Mouse (Mus musculus): ENCODE measurements around the gene Lrp1. TPM values are rescaled to one million over a fixed set of nuclear protein-coding genes. Genes with fewer than 3 reads are reported as not detected.

Lrp1 gene
- polyA plus RNA-seq, 1 experiment from 2014 or later, result 117 TPM

DNA sequence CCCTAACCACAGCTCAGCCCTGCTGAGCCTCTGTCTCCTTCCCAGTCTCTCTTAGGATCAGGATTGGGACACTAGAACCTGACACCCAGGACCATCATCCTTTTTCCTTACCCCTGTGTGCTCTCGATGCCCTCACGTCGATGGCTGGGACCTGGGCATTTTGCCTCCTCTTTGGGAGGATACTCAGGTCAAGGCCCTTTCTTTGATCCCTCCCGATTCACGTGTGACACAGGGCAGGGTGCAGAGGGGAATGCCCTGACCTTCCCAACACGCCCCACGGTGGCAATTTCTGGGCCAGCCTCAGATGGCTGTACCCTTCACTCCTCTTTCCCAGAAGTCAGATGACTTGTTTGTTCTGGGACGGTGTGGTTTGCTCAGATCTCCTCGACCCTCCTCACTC, 43.8 kb downstream of the Lrp1 start:
- H3K4me1 ChIP-seq, result no peaks in the 10 kb centered on the region
- no peak overlapping the region for H3K4me2 ChIP-seq
- peaks cover 82% of the 10 kb centered on the region for H3K36me3 ChIP-seq (replicated peaks)
- H3K4me3 ChIP-seq, result no peak overlapping the region
- no peak for ATAC-seq (replicated peaks)
- H3K27ac ChIP-seq, result no peak overlapping the region
- H3K27me3 ChIP-seq (replicated peaks), result no peaks in the 10 kb centered on the region
- WGBS, result 91% methylated on average over 9 of the region's 9 CpGs
- no peaks in the 10 kb centered on the region for H3K9me3 ChIP-seq
- no peak overlapping the region for H3K9ac ChIP-seq

DNA sequence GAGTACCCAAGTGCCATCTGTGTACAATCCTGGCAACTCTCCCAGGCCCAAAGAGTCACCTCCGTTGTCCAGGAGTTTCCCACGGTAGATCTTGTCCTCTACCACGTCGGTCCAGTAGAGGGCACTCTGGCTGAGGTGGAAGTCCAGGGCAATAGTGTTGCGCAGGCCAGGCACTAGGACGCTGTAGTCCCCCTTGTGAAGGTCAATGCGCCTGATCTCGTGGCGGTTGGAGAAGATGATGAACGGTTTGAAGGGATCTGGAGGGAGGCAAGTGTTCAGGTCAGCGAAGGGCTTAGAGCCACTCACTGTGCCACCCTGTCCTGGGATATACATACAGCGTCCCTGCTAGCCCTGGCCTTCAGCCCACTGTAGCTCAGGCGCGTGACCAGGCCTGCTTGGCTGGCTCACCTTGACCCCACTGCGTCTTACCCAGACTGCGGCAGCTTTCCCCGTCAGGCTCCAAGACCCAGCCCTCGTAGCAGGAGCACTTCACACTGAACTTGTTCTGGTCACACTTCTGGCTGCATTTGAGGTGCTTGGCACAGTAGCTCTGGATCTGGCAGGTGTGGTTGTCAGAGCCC, 44.5 kb downstream of the Lrp1 start:
- Histone ChIP-seq H3K4me1 (no peaks in the 10 kb centered on the region), H3K27ac (no peak overlapping the region), H3K27me3 (replicated peaks) (no peaks in the 10 kb centered on the region), H3K9ac (no peak overlapping the region), H3K36me3 (replicated peaks) (peaks cover 82% of the 10 kb centered on the region), H3K9me3 (no peaks in the 10 kb centered on the region), H3K4me3 (no peak overlapping the region), H3K4me2 (no peak overlapping the region)
- no peak for ATAC-seq (replicated peaks)
- 69% methylated on average over 18 of the region's 18 CpGs for WGBS

DNA sequence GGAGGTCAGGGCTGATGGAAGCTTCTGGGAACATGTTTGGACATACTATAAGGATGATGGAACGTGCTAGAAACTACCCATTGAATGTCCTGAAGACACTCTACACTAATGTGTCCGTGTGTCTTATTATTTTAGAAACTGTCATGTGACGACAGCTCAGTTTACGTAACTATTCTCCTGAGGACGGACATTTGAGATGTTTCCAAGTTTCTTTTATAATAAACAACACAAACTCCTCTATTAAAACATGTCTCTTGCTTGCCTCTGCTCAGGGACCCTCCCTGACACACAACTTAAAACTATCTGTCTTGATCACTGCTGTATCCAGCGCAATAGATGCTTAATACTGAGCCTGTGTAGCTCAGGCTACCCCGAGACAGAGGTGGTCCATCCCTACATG, 45.2 kb downstream of the Lrp1 start:
- WGBS, result 92% methylated on average over 7 of the region's 7 CpGs

DNA sequence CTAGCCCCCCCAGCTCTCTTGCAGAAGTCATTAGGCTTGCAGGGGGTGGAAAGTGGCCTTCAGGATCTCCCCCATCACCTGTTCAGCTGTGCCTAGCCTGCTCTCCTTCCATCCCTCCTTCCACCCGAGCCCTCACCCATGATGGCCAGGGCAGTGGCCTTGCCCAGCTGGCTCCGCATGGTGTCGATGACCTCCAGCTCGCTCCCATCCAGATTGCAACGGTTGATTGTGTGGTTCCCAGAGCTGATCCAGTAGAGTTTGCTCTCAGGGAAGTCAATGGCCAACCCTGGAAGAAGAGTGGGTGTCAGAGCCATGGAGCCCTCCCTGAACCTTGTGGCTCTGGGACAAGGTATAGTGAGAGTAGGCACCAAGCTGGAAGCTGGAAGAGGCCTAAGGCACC, 48.7 kb downstream of the Lrp1 start:
- H3K27me3 ChIP-seq (replicated peaks), result no peaks in the 10 kb centered on the region
- WGBS, result 96% methylated on average over 5 of the region's 5 CpGs
- no peak overlapping the region for H3K27ac ChIP-seq
- H3K9ac ChIP-seq, result no peak overlapping the region
- ATAC-seq (replicated peaks), result no peak
- H3K4me1 ChIP-seq, result no peaks in the 10 kb centered on the region
- H3K4me2 ChIP-seq, result no peak overlapping the region
- H3K36me3 ChIP-seq (replicated peaks), result peaks cover 73% of the 10 kb centered on the region
- no peaks in the 10 kb centered on the region for H3K9me3 ChIP-seq
- H3K4me3 ChIP-seq, result no peak overlapping the region

More for the DNA sequence above, 45.2 kb downstream of the Lrp1 start:
- no peak overlapping the region for H3K4me3 ChIP-seq
- peaks cover 83% of the 10 kb centered on the region for H3K36me3 ChIP-seq (replicated peaks)
- H3K4me2 ChIP-seq, result no peak overlapping the region
- no peaks in the 10 kb centered on the region for H3K27me3 ChIP-seq (replicated peaks)
- no peak overlapping the region for H3K27ac ChIP-seq
- no peaks in the 10 kb centered on the region for H3K9me3 ChIP-seq
- no peaks in the 10 kb centered on the region for H3K4me1 ChIP-seq
- ATAC-seq (replicated peaks), result no peak
- H3K9ac ChIP-seq, result no peak overlapping the region

DNA sequence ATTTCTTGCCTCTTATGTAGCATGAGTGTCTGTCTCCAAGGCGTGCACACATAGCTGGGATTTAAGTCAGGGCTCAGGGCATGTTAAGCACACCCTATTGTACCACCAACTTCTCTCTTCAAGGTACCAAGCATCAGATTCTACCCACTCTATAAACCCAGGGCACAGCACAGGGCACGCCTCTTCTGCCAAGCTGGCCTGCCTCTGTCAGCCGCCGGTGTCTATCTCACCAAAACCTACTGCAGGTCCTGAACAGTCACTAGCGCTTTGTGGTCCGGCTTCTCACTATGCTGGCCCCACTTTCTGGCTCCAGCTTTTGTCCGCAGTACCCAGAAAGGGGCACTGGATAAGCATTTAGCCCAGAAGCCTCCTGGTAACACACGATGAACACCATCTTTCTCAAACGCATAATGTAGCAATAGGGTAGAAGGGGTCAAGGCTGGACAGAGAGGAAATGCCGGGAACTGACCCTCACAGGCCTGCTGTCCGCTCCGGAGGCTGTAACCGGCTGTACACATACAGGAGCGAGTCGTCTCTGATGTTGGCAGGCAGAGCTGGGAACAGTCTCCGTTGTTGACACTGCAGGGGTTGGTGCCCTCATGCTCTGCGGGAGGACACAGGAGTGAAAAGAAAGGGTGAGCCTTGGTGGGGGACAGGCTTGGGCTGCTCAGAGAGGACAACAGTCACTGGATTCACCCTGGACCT, 49.9 kb downstream of the Lrp1 start:
- H3K36me3 ChIP-seq (replicated peaks), result peaks cover 75% of the 10 kb centered on the region
- H3K9ac ChIP-seq, result no peak overlapping the region
- no peak overlapping the region for H3K4me2 ChIP-seq
- 91% methylated on average over 17 of the region's 17 CpGs for WGBS
- H3K27ac ChIP-seq, result no peak overlapping the region
- no peaks in the 10 kb centered on the region for H3K27me3 ChIP-seq (replicated peaks)
- no peak overlapping the region for H3K4me3 ChIP-seq
- H3K4me1 ChIP-seq, result no peaks in the 10 kb centered on the region
- no peaks in the 10 kb centered on the region for H3K9me3 ChIP-seq
- no peak for ATAC-seq (replicated peaks)

DNA sequence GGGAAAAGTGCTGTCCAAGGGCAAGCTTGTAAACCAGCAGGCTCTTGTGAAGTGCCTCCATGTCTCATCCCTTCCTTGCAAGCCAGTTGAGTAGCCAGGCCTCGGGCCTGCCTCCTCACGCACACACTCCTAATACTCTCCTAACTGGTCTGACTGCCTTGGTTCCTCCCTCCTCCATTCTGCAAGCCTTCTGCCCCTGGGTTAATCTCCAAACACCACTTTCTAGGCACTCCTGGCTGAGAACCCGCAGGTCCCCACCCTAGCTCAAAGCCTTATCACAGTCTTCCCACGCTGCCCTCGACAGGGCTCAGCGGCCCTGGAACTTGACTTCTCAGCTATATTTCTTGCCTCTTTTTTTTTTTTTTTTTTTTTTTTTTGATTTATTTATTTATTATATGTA, 50.6 kb downstream of the Lrp1 start:
- no peak overlapping the region for H3K9ac ChIP-seq
- no peak for ATAC-seq (replicated peaks)
- no peaks in the 10 kb centered on the region for H3K4me1 ChIP-seq
- peaks cover 70% of the 10 kb centered on the region for H3K36me3 ChIP-seq (replicated peaks)
- no peaks in the 10 kb centered on the region for H3K27me3 ChIP-seq (replicated peaks)
- no peaks in the 10 kb centered on the region for H3K9me3 ChIP-seq
- no peak overlapping the region for H3K4me2 ChIP-seq
- H3K4me3 ChIP-seq, result no peak overlapping the region
- 91% methylated on average over 6 of the region's 6 CpGs for WGBS
- no peak overlapping the region for H3K27ac ChIP-seq

DNA sequence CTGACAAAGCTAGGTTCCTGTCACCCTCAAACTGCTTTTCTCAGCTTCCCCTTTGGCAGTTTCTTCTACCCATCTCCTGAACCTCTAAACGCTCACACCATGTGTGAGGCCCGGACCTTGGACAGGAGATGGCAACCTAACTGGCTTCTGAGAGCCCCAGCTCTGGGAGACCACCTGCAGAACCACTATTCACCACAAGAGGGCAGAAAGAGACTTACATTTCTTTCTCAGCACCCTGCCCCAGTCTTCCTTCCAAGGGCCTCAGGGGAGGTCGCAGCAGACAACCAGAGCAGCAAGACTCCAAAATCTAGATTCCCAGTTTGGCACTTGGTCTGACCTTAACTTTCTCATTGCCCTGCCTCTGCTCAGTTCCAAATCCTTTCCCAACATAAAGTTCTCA, 51.5 kb downstream of the Lrp1 start:
- no peak overlapping the region for H3K4me3 ChIP-seq
- no peak overlapping the region for H3K27ac ChIP-seq
- H3K9ac ChIP-seq, result no peak overlapping the region
- no peak for ATAC-seq (replicated peaks)
- H3K27me3 ChIP-seq (replicated peaks), result no peaks in the 10 kb centered on the region
- peaks cover 64% of the 10 kb centered on the region for H3K36me3 ChIP-seq (replicated peaks)
- 35% methylated on average over 3 of the region's 3 CpGs for WGBS
- H3K4me1 ChIP-seq, result no peaks in the 10 kb centered on the region
- H3K4me2 ChIP-seq, result no peak overlapping the region
- H3K9me3 ChIP-seq, result no peaks in the 10 kb centered on the region

DNA sequence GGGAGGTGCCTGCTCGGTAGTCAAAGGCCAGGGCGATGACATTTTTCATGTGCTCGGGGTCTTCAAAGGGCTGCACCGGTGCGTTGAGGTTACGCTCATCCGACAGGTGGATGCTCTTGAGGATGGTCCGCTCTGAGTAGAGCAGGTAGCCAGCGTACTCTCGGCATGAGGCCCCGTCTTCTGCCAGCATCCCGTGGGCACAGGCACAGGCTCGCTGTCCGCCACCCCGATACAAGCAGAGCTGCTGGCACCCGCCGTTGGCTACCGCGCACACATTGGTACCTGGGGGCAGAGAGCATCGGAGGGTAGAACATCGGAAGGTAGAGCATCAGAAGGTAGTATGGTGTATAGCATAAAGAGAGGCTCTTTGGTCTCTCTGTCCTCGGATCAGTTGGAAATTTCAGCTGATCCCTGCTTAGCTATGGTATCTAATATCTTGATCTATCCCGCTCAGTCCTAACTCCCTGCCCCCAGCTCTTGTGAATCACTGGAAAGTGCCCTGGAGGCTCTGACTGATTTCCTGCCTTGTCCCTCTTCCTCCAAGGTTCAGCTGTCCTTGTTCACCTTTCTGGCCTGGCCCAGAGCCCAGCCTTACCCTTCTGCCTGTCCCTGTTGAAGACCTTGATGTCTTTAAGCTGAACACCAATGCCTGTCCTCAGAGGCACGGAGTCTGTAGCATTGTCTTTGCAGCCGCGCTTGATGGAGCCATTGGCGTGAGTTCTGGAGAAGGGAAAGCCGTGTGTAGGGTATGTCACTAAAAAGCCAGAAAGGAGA, 54.2 kb downstream of the Lrp1 start:
- Histone ChIP-seq H3K9ac (no peak overlapping the region), H3K4me3 (no peak overlapping the region), H3K27ac (no peak overlapping the region), H3K36me3 (replicated peaks) (peaks cover 65% of the 10 kb centered on the region), H3K27me3 (replicated peaks) (no peaks in the 10 kb centered on the region), H3K4me1 (no peaks in the 10 kb centered on the region), H3K4me2 (no peak overlapping the region), H3K9me3 (no peaks in the 10 kb centered on the region)
- ATAC-seq (replicated peaks), result no peak
- WGBS, result 94% methylated on average over 28 of the region's 28 CpGs

DNA sequence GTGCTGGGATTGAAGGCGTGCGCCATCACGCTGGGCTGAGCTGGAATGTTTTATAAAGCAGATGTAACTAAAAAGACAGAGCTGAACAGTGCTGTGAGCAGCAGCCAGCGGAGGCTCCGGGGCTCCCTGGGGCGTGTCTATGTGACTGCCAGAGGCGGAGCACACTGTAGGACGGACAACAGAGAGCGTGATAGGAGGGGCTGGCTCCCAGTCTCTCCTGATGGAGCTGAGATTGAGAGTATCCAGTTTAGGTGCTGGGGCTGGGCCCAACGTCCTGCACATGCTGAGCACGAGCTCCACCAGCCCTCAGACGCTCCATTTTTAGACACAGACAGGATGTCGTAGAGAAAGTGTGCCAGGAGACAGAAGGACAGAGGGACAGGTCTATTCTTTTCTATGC, 56.6 kb downstream of the Lrp1 start:
- Histone ChIP-seq H3K4me2 (no peak overlapping the region), H3K9ac (no peak overlapping the region), H3K27me3 (replicated peaks) (no peaks in the 10 kb centered on the region), H3K36me3 (replicated peaks) (peaks cover 77% of the 10 kb centered on the region), H3K9me3 (no peaks in the 10 kb centered on the region), H3K4me1 (no peaks in the 10 kb centered on the region), H3K27ac (no peak overlapping the region), H3K4me3 (no peak overlapping the region)
- peak; percentile 57; the same call in 1 of the 2 replicates for ATAC-seq (replicated peaks)
- 57% methylated on average over 13 of the region's 13 CpGs for WGBS

DNA sequence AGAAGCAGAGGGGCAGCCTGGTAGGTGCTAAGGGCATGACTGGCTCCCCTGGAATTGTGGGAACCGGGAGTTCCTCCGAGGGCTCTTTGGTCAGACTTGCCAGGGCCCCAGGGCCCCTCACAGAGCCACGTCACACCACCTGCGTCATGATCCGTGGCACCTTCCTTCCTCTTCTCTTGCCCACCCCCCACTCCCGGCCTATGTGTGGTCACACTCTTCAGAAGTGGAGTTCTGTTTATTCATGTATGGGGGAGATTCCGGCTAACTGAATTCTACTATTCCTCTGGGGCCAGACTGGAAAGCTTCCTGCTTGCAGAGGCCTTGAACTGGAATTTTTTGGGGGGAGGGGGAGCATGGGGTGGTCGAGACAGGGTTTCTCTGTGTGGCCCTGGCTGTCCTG, 57.1 kb downstream of the Lrp1 start:
- Histone ChIP-seq H3K4me1 (no peaks in the 10 kb centered on the region), H3K27ac (no peak overlapping the region), H3K27me3 (replicated peaks) (no peaks in the 10 kb centered on the region), H3K9ac (no peak overlapping the region), H3K9me3 (no peaks in the 10 kb centered on the region), H3K4me3 (no peak overlapping the region), H3K36me3 (replicated peaks) (peaks cover 80% of the 10 kb centered on the region), H3K4me2 (no peak overlapping the region)
- WGBS, result 85% methylated on average over 8 of the region's 8 CpGs
- ATAC-seq (replicated peaks), result no peak

DNA sequence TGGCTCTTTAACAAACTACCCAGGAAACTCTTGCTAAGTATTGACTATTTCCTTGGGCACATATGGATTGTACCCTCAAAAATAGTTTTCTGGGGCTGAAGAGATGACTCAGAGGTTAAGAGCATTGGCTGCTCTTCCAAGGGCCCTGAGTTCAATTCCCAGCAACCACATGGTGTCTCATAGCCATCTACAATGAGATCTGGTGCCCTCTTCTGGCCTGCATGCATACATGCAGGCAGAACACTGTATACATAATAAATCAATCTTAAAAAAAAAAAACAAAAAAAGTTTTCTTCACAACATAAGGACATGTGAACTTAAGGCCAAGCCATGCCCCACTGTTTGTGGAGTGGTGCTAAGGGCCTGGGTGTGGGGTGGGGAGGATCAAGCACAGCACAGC, 59.8 kb downstream of the Lrp1 start:
- Histone ChIP-seq H3K9me3 (no peaks in the 10 kb centered on the region), H3K4me3 (no peak overlapping the region), H3K4me2 (no peak overlapping the region), H3K27ac (no peak overlapping the region), H3K4me1 (no peaks in the 10 kb centered on the region), H3K36me3 (replicated peaks) (peaks cover 85% of the 10 kb centered on the region), H3K9ac (no peak overlapping the region), H3K27me3 (replicated peaks) (no peaks in the 10 kb centered on the region)
- ATAC-seq (replicated peaks), result no peak

DNA sequence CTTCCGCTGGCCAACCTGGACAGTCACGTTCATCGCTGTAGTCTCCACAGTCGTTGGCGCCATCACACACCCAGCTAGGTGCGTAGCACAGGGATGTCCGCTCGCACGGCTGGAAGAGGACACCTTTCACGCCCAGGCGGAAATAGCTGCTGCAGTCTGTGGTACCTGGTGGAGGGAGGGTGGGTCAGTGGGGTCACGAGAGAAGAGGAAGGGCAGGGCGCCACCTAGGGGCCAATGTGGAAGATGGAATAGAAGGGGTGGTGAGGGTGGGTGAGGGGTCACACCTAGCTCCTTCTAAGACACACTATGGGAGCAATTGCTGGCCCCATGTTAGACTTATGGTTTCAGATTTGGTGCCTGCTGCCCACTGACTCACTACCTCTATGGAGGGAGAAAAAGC, 63.6 kb downstream of the Lrp1 start:
- Histone ChIP-seq H3K36me3 (replicated peaks) (peaks cover 95% of the 10 kb centered on the region), H3K27ac (no peak overlapping the region), H3K27me3 (replicated peaks) (no peaks in the 10 kb centered on the region), H3K4me1 (no peaks in the 10 kb centered on the region), H3K9ac (no peak overlapping the region), H3K4me2 (no peak overlapping the region), H3K9me3 (no peaks in the 10 kb centered on the region), H3K4me3 (no peak overlapping the region)
- 90% methylated on average over 13 of the region's 13 CpGs for WGBS
- no peak for ATAC-seq (replicated peaks)

DNA sequence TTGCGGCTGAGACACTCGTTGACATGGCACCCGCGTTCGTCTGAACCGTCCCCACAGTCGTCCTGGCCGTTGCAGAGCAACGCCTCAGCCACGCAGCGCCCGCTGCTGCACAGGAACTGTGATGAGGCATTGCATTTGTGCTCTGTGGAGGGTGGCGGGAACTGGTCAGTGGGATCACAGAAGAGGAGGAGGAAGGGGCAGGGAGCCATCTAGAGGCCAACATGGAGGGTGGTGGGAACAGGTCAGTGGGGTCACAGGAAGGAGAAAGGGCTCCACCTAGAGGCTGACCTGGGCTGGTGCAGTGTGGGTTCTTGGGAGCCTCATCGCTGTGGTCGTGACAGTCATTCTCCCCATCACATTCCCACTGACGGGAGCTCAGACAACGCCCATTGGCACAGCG, 65.2 kb downstream of the Lrp1 start:
- H3K4me2 ChIP-seq, result no peak overlapping the region
- H3K4me3 ChIP-seq, result no peak overlapping the region
- no peaks in the 10 kb centered on the region for H3K9me3 ChIP-seq
- ATAC-seq (replicated peaks), result no peak
- H3K27me3 ChIP-seq (replicated peaks), result no peaks in the 10 kb centered on the region
- H3K27ac ChIP-seq, result no peak overlapping the region
- H3K9ac ChIP-seq, result no peak overlapping the region
- peaks cover 91% of the 10 kb centered on the region for H3K36me3 ChIP-seq (replicated peaks)
- 55% methylated on average over 18 of the region's 18 CpGs for WGBS
- H3K4me1 ChIP-seq, result no peaks in the 10 kb centered on the region
